Mouse (Mus musculus) thymus, postnatal 25 days (tissue): ENCODE results near the gene Dcaf11.

Experiments used
- DNase-seq: peaks from one replicate; pipeline ENCODE4 v3.0.0; 2022

Gene Dcaf11

DNA sequence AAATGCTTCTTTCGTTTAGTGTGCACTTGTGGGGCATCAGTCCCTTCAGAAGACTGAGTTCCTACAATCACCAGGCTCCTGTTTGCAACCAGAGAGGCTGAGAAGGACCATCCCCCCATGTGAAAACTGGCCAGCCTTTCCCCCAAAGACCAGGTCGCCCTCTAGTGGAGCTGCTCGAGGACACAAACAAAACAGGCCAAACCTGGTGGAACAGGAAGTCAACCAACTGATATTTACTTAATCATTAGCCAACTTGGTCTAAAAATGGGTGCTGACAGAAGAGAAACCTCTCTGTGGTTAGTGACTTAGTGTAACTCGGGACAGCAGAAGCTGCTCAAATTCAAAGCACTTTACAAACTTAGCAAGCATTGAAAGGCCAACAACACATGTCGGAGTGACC is 2.8 kb upstream of the Dcaf11 start:
- DNase-seq, result peak; percentile 63

DNA sequence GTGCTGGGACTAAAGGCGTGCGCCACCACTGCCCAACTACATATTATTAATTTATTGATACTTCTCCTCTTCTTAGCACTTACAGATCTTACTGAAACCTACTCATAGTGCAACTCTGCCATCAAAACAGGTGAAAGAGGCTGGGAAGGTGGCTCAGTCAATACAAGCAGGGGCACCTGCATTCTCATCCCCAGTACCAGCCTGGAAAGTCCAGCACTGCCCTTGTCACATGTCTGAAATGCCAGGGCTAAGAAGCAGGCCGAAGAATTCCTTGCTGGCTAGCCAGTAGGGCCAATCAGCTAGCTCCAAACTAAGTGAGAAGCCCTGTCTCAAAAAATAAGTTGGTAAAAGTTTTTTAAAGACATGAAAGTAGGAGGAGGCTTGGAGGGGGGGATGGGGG is 2.2 kb upstream of the Dcaf11 start:
- no peak for DNase-seq

DNA sequence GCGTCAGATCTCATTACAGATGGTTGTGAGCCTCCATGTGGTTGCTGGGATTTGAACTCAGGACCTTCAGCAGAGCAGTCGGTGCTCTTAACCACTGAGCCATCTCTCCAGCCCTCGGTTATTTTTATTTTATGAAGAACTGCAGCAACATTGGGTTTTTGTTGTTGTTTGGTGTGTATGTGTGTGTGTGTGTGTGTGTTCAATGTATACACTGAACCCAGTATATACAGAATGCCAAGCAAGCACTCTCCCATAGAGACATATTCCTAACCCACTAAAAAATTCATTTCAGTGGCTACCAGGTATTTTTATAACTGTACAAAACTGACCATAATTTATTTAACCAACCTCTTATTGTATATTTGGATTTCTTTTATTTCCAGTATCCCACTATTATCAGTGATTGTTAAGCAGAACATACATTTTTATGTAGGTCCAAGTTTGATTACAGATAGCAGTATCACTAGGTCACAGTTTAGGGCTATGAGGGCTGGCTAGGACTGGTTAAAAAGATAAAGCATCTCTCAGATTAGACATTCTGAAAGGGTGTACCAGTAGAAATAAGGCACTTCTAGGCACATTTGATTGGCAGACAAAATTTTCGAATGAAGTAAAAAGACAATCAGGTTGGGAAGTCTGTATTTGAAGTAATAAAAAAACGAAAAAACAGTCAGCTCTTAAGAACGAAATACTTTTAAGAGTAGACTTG is 912 bp upstream of the Dcaf11 start:
- DNase-seq, result no peak

DNA sequence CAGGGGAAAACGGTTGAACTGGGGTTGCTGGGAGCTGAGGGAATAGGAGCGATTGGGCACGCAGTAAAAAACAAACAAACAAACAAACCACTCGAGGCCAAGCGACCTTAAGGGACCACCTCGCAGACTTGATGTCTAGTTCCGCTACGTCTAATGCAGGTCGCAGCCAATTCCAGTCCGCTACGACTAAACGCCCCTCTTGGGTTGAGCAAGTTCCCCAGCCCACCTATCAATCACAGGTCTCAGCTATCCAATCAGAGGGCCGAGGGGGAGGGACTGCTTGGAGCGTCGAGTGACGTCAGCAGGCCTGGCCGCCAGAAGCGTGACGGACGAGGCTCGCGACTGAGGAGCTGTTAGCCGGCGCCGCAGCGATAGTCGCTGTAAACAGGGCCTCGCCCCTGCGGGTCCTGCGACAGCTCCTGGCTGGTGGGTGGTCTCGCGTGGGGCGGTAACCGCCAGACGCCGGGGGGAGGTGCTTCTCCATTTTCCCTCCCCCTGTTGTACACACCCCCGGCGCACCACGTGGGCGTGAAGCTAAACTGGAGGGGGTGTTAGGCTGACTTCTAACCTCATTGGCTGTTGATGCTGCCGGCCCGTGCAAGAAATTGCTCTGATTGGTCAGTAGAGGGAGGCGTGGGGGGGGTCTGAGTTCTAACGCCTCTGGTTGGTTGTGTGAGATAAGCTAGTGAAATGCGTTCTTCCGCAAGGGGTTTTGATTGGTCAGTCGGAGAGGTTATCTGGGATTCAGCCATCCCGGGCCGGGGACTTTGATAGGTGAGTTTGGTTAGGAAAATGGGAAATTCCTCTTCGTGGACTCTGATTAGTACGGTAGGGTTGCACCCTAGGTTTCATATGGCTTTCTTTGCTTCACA is 632 bp downstream of the Dcaf11 start, which contains the start of gene A730061H03Rik:
Gene A730061H03Rik (minus strand): TSS at position 205 of the 872 bp plus-strand sequence.
- peak; percentile 97 for DNase-seq

DNA sequence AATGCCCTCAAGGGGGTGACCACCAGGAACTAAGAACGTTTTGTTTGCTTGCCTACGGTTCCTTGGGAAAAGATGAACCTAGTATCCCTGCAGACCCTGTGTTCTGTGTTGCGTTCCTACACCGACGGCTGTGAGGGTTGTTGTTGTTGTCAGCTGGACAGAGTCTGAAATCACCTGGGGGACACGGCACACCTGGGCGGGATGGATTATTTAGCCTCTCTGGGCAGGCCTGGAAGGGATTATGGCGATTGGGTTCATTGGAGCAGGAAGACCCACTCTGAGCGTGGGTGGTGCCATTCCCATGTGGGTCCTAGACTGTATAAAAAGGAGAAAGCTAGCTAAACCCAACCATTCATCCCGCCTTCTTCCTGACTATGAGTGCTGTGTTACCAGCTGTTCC is 2.1 kb downstream of the Dcaf11 start:
- DNase-seq, result no peak

DNA sequence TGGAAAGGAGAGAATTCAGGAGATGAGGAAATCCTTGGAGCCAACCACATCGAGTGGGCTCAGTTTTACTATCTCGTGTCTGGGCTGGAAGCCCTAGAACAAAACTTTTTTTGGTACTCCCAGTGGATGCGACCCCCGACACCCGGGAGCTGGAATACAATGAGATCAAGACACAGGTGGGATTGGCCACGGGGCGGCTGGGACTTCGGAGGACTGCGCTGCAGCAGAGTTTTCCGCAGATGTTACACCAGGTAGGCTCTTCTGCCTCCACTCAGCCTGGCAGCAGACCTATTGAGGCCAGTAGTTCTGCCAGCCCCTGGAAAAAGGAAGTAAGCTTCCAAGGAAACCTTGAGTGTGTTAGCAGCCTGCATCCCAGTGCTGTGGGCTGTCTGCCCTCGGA is 3.4 kb downstream of the Dcaf11 start:
- DNase-seq, result no peak

DNA sequence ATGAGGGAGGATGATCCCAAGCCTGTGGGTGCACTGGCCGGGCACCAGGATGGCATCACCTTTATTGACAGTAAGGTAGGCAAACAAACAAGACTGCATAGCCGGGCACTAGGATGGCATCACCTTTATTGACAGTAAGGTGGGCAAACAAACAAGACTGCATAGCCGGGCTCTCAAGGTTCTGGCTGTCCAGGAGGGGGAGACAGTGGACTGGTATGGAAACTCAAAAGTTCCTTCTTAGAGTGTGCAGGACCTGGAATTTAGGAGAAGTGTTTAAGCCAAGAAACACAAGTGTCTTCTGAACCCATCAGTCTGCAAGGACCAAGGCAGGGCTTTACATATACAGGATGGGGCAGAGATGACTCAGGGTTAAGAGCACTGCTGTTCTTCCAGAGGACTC is 5.9 kb downstream of the Dcaf11 start:
- no peak for DNase-seq

DNA sequence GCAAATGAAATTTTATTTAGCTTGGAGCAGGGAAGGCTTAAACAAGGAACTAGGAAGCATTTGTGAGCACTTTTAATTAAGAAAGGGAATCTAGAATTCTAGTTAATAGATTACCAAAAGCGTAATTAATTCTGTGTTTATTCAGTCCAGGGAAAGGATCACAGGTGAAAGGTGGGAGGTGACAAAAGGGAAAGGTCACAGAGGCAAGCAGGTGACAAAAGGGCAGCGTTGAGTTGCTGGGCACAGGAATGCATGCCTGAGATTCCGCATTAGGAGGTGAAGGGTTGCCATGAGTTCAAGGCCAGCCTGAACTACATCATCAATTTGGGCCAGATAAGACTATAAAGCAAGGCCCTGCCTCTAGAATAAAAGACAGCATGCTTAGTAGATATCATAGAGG is 7.7 kb downstream of the Dcaf11 start:
- DNase-seq, result no peak

DNA sequence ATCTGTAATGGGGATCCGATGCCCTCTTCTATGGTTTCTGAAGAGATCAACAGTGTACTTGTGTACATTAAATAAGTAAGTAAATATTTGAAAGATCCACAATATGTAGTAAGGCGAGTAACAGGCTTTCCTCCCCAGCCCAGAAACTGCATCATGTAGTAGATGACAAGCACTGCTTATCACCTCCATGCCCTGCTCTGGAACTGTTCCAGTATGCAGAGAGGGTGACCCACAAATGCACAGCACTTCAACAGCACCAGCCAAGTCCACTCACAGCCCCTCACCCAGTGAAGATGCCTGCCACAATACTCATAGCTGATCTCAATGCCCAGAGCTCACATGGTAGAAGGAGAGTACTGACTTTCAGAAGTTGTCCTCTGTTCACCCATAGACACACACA is 10.8 kb downstream of the Dcaf11 start:
- no peak for DNase-seq

DNA sequence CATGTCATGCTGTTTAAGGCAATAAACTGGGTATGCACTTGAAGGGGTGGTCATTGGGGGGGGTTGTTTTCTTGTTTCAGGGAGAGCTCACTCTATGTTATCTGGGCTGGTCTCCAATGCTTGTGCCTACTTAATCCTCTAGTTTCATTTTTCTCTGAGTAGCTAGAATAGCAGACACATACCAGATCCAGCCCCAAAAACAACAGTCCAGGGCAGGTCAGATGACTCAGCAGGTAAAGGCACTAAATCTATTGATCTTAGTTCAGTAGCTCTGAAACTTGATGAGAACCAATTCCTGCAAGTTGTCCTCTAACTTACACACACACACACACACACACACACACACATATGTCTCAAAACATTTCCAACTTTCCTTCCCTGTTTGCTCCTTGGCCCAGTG is 12.0 kb downstream of the Dcaf11 start:
- no peak for DNase-seq

DNA sequence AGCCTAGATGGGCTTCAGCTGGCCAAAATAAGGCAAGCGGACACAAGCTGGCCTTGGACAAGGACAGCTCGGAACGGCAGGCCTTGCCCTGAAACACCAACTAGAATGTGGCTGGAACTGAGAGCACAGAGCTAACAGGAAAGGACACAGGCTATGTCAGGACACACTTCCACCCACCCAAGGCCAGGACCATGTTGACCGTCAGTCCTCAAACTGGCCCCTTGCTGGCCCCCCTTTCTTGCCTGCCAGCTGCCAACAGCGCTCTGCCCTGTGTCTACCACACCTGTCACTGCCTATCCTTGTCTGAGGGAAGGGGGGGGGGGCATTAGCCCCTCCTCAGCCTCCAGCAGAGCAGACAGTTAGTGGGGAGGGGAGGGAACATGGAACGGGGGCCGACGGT is 15.5 kb downstream of the Dcaf11 start, which contains the start of gene Fitm1:
Gene Fitm1 (plus strand): TSS at position 316 of the 400 bp plus-strand sequence.
- DNase-seq, result no peak

DNA sequence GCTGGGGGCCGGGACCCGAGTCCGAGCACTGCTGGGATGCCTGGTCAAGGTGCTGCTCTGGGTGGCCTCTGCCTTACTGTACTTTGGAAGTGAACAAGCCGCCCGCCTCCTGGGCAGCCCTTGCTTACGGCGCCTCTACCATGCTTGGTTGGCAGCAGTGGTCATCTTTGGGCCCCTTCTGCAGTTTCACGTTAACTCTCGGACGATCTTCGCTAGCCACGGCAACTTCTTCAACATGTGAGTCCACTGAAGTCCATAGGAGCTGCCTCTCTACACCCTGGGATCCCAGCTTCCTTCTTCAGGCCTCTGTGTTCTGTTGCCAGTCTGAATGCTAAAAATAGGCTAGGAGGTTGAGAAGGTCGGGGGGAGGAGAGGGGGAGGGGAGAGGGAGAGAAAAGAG is 15.9 kb downstream of the Dcaf11 start:
- no peak for DNase-seq

DNA sequence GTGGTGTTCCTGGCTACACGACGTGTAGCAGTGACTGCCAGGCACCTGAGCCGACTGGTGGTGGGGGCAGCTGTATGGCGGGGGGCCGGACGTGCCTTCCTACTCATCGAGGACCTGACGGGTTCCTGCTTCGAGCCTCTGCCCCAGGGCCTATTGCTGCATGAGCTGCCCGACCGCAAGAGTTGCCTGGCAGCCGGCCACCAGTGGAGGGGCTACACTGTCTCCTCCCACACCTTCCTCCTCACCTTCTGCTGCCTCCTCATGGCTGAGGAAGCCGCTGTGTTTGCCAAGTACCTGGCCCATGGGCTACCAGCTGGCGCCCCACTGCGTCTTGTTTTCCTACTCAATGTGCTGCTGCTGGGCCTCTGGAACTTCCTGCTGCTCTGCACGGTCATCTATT is 16.6 kb downstream of the Dcaf11 start:
- DNase-seq, result no peak

DNA sequence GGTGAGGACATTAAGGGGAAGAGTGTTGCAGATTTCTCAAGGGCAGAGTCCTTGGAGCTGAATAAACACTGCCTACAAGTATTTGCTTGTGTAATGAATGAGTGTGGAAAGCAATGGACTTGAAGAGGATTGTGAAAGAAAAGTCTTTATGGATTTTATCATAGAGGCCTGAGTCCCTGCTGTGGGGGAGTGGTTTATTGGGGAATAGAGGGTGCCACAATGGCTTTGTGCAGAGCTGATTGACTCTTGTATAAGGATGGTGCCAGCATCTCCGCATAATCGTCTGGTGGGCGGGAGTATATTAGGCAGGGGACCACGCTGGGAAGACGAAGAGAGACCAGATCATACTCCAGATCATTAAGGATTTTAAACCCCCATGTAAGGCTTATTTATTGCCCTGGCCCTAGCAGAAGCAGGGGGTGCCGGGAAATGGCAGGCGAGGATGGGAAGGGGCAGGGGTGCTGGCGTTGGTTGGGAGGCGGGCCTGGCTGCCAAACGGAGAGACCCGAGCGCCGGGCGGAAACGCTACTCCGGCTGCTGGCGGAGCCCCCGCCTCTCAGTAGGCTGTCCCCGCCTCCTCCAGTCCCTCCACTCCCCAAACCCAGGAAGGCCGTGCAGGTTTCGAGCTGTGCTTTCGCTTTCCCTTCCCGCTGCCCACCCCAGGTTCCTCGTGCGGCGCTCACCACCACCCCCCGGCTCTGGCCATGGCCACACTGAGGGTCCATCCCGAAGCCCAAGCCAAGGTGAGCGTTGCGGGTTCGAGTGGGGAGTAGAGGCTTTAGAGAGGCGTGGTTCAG is 18.3 kb downstream of the Dcaf11 start, which contains the start of gene Psme1:
Gene Psme1 (plus strand): TSS at position 253 of the 797 bp plus-strand sequence.
- DNase-seq, result peak; percentile 87

DNA sequence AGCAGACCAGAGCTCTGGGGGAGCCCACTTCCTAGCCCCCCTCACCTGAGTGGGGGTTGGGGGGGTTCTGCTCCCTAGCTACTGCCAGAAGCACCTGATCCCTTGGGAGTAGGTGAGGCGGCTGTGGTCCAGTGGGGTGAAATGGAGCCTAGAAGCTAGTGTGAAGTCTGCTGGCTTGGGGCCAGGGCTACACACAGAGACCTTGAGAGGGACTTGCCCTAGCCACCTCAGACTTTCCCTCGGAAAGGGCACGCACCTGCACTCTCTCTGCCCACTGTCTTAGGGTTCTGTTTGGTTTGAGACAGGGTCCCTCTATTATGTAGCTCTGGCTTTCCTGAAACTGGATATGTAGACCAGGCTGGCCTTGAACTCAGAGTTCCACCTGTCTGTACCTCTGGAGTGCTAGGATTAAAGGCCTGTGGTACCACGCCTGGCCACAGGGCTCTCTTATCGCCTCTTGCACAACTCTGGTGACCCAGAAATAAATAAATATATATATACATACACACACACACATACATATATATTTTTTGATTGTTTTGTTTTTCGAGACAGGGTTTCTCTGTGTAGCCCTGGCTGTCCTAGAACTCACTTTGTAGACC is 19.0 kb downstream of the Dcaf11 start:
- no peak for DNase-seq

DNA sequence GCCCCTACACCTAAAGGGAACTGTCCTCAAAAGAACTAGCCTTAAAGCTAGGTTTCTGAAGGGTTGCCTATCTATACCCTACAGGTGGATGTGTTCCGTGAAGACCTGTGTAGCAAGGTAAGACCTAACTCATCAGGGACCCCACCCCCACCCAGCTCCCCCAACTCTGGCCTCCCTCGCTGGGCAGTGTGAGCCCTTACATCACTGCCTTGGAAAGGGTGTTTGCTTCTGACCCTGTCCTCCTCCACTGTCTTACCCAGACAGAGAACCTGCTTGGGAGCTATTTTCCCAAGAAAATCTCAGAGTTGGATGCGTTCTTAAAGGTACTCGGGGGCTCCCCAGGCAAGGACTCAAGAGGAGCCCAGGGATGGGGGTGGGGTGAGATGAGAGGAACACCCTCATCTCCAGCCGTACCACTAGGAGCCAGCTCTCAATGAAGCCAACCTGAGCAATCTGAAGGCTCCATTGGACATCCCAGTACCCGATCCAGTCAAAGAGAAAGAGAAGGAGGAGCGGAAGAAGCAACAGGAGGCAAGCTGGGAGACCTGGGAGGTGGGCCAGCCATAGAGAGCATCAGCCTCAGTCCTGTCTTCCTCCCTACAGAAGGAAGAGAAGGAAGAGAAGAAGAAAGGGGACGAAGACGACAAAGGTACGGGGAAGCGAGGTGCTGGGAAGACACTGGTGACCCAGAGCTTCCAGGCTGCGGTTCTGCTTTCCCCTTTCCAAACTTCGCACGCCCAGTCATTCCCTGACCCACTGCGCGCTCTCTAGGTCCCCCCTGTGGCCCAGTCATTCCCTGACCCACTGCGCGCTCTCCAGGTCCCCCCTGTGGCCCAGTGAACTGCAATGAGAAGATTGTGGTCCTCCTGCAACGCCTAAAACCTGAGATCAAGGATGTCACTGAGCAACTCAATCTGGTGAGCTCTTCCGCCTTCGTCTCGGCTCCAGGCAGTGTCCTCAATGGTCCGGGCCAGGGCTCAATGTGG is 20.0 kb downstream of the Dcaf11 start:
- no peak for DNase-seq

DNA sequence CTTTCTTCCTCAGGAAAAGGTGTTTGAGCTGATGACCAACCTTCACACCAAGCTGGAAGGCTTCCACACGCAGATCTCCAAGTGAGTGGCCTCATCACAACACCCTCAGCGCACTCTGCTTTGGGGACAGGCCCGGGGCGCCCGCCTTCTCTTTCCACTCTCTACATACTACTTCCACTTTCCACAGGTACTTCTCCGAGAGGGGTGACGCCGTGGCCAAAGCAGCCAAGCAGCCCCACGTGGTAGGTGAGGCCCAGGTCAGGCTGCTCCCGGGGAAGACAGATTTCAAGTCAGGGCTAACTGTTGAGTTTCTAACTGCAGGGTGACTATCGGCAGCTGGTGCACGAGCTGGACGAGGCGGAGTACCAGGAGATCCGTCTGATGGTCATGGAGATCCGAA is 20.9 kb downstream of the Dcaf11 start:
- DNase-seq, result no peak

DNA sequence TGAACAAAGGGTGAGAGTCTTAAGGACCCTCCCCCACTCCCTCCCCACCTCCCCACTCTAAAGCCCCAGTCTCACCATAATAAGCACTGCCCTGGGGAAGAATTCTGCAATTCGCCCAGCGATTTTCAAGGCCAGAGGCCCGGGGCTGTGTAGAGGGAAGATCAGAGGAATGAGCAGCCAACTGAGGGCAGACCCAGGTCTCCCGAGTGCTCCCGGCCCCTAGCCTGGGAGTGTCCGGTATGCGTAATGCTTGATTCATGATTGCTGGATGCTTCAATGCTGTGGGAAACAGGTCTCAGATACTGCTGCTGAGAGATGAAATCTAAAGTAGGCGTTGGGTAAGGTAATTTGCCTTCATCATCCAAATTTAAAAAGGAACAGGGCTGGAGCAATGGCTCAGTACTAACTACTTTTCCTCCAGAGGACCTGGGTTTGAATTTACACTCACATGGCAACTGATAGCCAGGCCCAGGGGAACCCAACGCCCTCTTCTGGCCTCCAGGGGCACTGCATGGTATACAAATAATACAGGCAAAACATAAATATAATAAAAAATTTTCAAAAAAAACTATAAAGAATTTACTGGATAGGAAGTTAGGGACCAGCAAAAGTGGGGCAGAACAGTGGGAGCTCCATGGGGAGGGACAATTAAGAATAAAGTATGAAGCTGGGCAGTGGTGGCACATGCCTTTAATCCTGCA is 22.3 kb downstream of the Dcaf11 start:
- DNase-seq, result no peak

DNA sequence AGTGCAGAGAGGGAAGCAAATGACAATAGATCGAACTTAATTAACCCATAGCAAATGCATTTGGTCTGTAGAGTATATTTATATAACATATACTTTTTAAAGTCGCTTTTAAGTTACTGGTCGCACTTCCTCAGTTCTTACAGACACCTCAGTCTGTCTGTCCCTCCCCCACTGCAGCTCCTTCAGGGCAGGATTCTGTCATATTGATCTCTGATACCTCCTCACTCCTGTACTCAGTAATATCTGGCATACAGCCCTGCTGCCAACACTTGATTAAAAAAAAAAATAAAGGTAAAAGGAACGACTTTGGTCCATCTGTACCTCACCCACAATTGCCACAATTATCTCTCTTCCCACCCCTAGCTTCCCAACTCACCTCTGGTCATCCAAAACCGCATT is 24.5 kb downstream of the Dcaf11 start:
- no peak for DNase-seq

DNA sequence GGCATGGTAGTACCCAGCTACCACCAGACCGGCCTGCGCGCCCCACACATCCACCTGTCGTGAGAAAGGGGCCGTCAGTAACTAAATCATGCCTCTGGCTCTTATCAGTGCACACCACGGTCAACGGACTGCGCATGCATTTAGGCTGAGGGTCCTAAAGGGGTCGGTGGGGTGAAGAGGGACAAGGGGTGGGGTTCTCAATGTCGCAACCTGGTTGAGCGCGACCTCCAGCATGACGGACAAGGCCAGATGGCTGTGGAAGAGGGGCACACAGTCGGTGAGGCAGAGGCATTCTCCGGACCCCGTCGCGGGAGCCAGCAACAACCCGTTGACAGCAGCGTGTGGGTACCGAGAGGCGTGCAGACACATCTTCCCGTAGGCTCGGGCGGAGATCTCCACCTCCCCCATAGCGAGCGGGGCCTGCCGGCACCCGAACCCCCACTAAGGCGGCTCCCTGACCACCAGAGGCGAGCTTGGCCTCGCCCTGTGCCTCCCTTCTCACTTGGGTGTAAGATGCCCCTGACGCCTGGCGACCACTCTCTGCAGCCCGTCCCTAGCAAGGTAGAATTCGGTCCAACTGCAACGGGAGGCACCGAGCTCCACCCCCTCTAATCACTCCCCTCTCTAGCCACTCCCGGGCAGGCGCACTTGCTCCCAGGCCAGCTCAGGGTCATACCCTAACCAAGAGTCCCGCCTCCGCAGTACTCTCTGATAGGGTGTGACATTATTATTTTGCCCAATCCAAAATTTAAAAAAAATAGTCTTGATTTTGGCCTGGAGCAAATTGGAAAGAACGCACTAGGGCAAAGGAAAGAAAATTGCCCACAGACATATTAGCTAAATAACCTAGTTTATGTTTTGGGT is 25.1 kb downstream of the Dcaf11 start, which contains the start of gene Emc9:
Gene Emc9 (minus strand): TSS at position 601 of the 864 bp plus-strand sequence.
- peak; percentile 48 for DNase-seq
